In genomic region chr11:73098860-73099259, GRCm38 (mm10) we compare ENCODE assay signal across 28 mouse cellular contexts. TPM values are rescaled to one million over a fixed set of nuclear protein-coding genes. Genes with fewer than 3 reads are reported as not detected.
DNase-seq lines count a peak whose midpoint lies in the region; ATAC-seq and TF ChIP-seq lines count a peak whose summit lies in the region.
"Had no signal": no experiment of that assay in that cellular context is flagged by ENCODE, and none has a peak within 500 bp of the region (broad histone marks: within the 10 kb centered on the region; RNA-seq: fewer than 3 reads in every experiment).

No protein-coding gene starts in this region.

- no peaks in the 10 kb centered on the region for H3K27me3 ChIP-seq in forebrain, embryonic 14.5 days (replicated peaks; ENCODE audit: control insufficient read depth, insufficient read depth, low read length)
- H3K27me3 ChIP-seq in forebrain, postnatal 0 days (ENCODE audit: insufficient read depth, low read length) = no peaks in the 10 kb centered on the region
- H3K27me3 ChIP-seq: forebrain, embryonic 13.5 days; heart, embryonic 13.5 days; Patski had no signal

- no peak overlapping the region for H3K27ac ChIP-seq in forebrain, embryonic 14.5 days (ENCODE audit: low read depth, low read length)
- no peak overlapping the region for H3K27ac ChIP-seq in forebrain, postnatal 0 days (ENCODE audit: low read depth, low read length)
- H3K27ac ChIP-seq: forebrain, embryonic 10.5 days; forebrain, embryonic 13.5 days; heart, adult 2 months; heart, embryonic 10.5 days; heart, embryonic 13.5 days; hindbrain, embryonic 14.5 days; hindbrain, postnatal 0 days had no signal

- ATAC-seq in forebrain, embryonic 14.5 days = no peak
- no peak for ATAC-seq in forebrain, postnatal 0 days
- ATAC-seq: activated CD4-positive, CD25-positive, alpha-beta regulatory T cell, adult 4 months; CD4-positive, CD25-positive, alpha-beta regulatory T cell, adult 4 months; forebrain, embryonic 13.5 days; hindbrain, postnatal 0 days; intestine, postnatal 0 days; Patski had no signal

- H3K4me2 ChIP-seq in forebrain, embryonic 14.5 days (ENCODE audit: low read length) = no peak overlapping the region
- H3K4me2 ChIP-seq in forebrain, postnatal 0 days (ENCODE audit: low read depth) = no peak overlapping the region
- H3K4me2 ChIP-seq: forebrain, embryonic 13.5 days; heart, embryonic 13.5 days; hindbrain, embryonic 14.5 days had no signal

- TF ChIP-seq CTCF in forebrain, postnatal 0 days (IDR thresholded peaks at IDR 0.05; ENCODE audit: low read depth) = no peak

- H3K4me1 ChIP-seq in forebrain, embryonic 14.5 days (ENCODE audit: control insufficient read depth, insufficient read depth, low read length) = peaks cover 2% of the 10 kb centered on the region; the same call in 1 of the 2 replicates
- no peaks in the 10 kb centered on the region for H3K4me1 ChIP-seq in forebrain, postnatal 0 days (ENCODE audit: insufficient read depth)
- H3K4me1 ChIP-seq: forebrain, embryonic 10.5 days; heart, embryonic 10.5 days; heart, embryonic 13.5 days had no signal

- WGBS in forebrain, embryonic 14.5 days = 36% methylated on average over 5 of the region's 5 CpGs
- WGBS in forebrain, postnatal 0 days = 42% methylated on average over 5 of the region's 5 CpGs

- no peak overlapping the region for H3K4me3 ChIP-seq in forebrain, embryonic 14.5 days (ENCODE audit: low read depth, low read length)
- H3K4me3 ChIP-seq in forebrain, postnatal 0 days (ENCODE audit: low read depth, low read length) = no peak overlapping the region
- H3K4me3 ChIP-seq: forebrain, embryonic 10.5 days; forebrain, embryonic 13.5 days; heart, adult 2 months; heart, embryonic 10.5 days; heart, embryonic 13.5 days had no signal

- no peaks in the 10 kb centered on the region for H3K36me3 ChIP-seq in forebrain, embryonic 14.5 days (ENCODE audit: control insufficient read depth, insufficient read depth, low read length)
- no peaks in the 10 kb centered on the region for H3K36me3 ChIP-seq in forebrain, postnatal 0 days (ENCODE audit: insufficient read depth)
- H3K36me3 ChIP-seq: forebrain, embryonic 10.5 days; heart, embryonic 10.5 days; heart, embryonic 13.5 days had no signal

- no peaks in the 10 kb centered on the region for H3K9me3 ChIP-seq in forebrain, embryonic 14.5 days (replicated peaks; ENCODE audit: control insufficient read depth, low read length)
- no peaks in the 10 kb centered on the region for H3K9me3 ChIP-seq in forebrain, postnatal 0 days (ENCODE audit: low read length)
- H3K9me3 ChIP-seq: forebrain, embryonic 10.5 days; forebrain, embryonic 13.5 days; heart, embryonic 10.5 days; heart, embryonic 13.5 days had no signal

- no peak overlapping the region for H3K9ac ChIP-seq in forebrain, embryonic 14.5 days (ENCODE audit: low read length)
- no peak overlapping the region for H3K9ac ChIP-seq in forebrain, postnatal 0 days
- H3K9ac ChIP-seq: forebrain, embryonic 13.5 days; heart, embryonic 13.5 days; hindbrain, embryonic 14.5 days had no signal

- peak; percentile 37 for DNase-seq in forebrain, embryonic 14.5 days (ENCODE audit: low spot score)
- DNase-seq in forebrain, postnatal 0 days = no peak
- DNase-seq in R1 (ENCODE audit: low read depth, low spot score) (peak; percentile 20), adipocyte (ENCODE audit: low spot score) (no peak)
- peak; percentile 64 for DNase-seq in induced T-regulatory cell, adult 2 months (ENCODE audit: low read depth)
- DNase-seq in layer of hippocampus, postnatal 36 days = no peak
- DNase-seq: adrenal gland, postnatal 10 days; adrenal gland, postnatal 36 days; cerebellum, adult 11 months; cerebellum, adult 8-10 months; cerebellum, postnatal 10 days; cerebellum, postnatal 36 days; gastrocnemius, postnatal 10 days; gastrocnemius, postnatal 36 days; heart, adult 2 months; heart, postnatal 14 days; heart, postnatal 4 days; kidney, adult 2 months had no signal

RNA-seq across cellular contexts. Expression of gene Itgae, which starts 8.5 kb away (rescaled TPM):
- 0.11 and 0.25 TPM in 2 replicates for polyA plus RNA-seq in forebrain, embryonic 14.5 days (2014; fragmentation: Nextera tagmentation; extraction: Ambion mirVana)
- total RNA-seq in forebrain, postnatal 0 days (2014; rRNA removed) = 0.08 and 0.24 TPM in 2 replicates
- 0.20 and 0.21 TPM in 2 replicates for polyA plus RNA-seq in forebrain, postnatal 0 days (2015; fragmentation: Nextera tagmentation; extraction: Ambion mirVana)
- under 1 TPM; 0.15 to 0.18 TPM for total RNA-seq in layer of hippocampus, postnatal 36 days (2021)

RNA-seq across cellular contexts. Expression of gene Haspin, which starts 39.2 kb away (rescaled TPM):
- polyA plus RNA-seq in forebrain, embryonic 14.5 days (2014; fragmentation: Nextera tagmentation; extraction: Ambion mirVana) = 6.5 and 6.6 TPM in 2 replicates
- 0.85 and 2.0 TPM in 2 replicates for total RNA-seq in forebrain, postnatal 0 days (2014; rRNA removed)
- 2.3 and 2.4 TPM in 2 replicates for polyA plus RNA-seq in forebrain, postnatal 0 days (2015; fragmentation: Nextera tagmentation; extraction: Ambion mirVana)
- total RNA-seq in layer of hippocampus, postnatal 36 days (2021) = under 1 TPM; 0.23 to 0.32 TPM

RNA-seq across cellular contexts. Expression of gene Ncbp3, which starts 51.3 kb away (rescaled TPM):
- polyA plus RNA-seq in forebrain, embryonic 14.5 days (2014; fragmentation: Nextera tagmentation; extraction: Ambion mirVana) = 5.7 and 6.5 TPM in 2 replicates
- total RNA-seq in forebrain, postnatal 0 days (2014; rRNA removed) = 8.5 and 11.0 TPM in 2 replicates
- polyA plus RNA-seq in forebrain, postnatal 0 days (2015; fragmentation: Nextera tagmentation; extraction: Ambion mirVana) = 3.6 and 6.1 TPM in 2 replicates
- 10 to 100 TPM; 10.3 to 10.9 TPM for total RNA-seq in layer of hippocampus, postnatal 36 days (2021)

Comparison
In these comparisons a context has a peak if more than half of its experiments do, and no peak if none do; other contexts are left out.
1. DNase-seq: peak in forebrain, embryonic 14.5 days (single experiment), R1 (single experiment) and induced T-regulatory cell, adult 2 months (single experiment); none in forebrain, postnatal 0 days (single experiment), layer of hippocampus, postnatal 36 days (0 of 2) and adipocyte (single experiment).